Mouse (Mus musculus): ENCODE results near the gene Pds5a. TPM values are rescaled to one million over a fixed set of nuclear protein-coding genes. Genes with fewer than 3 reads are reported as not detected.

The Pds5a gene
- total and polyA plus RNA-seq, 3 experiments, result 87.3 to 188 (median 88.0) TPM

- no peaks in the 10 kb centered on the region for H3K9me3 ChIP-seq (replicated peaks; ENCODE audit: insufficient read depth, low read length)
- peak overlapping the region; percentile 96 for H3K27ac ChIP-seq (ENCODE audit: control insufficient read depth, low read depth, low read length)
- peak overlapping the region; percentile 70 for H3K9ac ChIP-seq (ENCODE audit: control insufficient read depth, low read depth, low read length, poor library complexity, severe bottlenecking)
- no peaks in the 10 kb centered on the region; a peak in 1 of 4 replicates for H3K4me1 ChIP-seq (ENCODE audit: control insufficient read depth in 1 of 2, insufficient read depth in 2 of 2, low read length in 2 of 2)
- H3K27me3 ChIP-seq (ENCODE audit: control insufficient read depth in 1 of 2, insufficient read depth in 2 of 2, low read length in 2 of 2), result no peaks in the 10 kb centered on the region
- DNase-seq (ENCODE audit: low read depth, low spot score), result peak; percentile 92
- H3K4me3 ChIP-seq (ENCODE audit: control insufficient read depth in 1 of 2, insufficient read depth in 1 of 2, low read depth in 2 of 2, low read length in 2 of 2), result peak overlapping the region; percentile 46 to 69
- no peaks in the 10 kb centered on the region; the same call in 1 of the 2 replicates for H3K79me2 ChIP-seq (ENCODE audit: control insufficient read depth, insufficient read depth, low read length, poor library complexity)
- H3K36me3 ChIP-seq (ENCODE audit: control insufficient read depth in 1 of 2, insufficient read depth in 2 of 2, low read length in 2 of 2), result no peaks in the 10 kb centered on the region
- peak in 1 of 2 experiments; percentile 68; a peak in 2 of 4 replicates for TF ChIP-seq POLR2A (IDR thresholded peaks at IDR 0.05; ENCODE audit: control insufficient read depth in 1 of 2, insufficient read depth in 1 of 2, low read depth in 1 of 2, low read length in 2 of 2, poor library complexity in 1 of 2)
- no peak for TF ChIP-seq BHLHE40 (IDR thresholded peaks at IDR 0.05; ENCODE audit: borderline replicate concordance, low read depth, low read length)
- TF ChIP-seq RCOR1 (IDR thresholded peaks at IDR 0.05; ENCODE audit: low read depth, low read length), result no peak
- no peak for TF ChIP-seq GABPA (IDR thresholded peaks at IDR 0.05; ENCODE audit: low read depth, low read length)
- TF ChIP-seq TBP (IDR thresholded peaks at IDR 0.05; ENCODE audit: low read depth, low read length), result peak; percentile 98
- no peak; the same call in 1 of the 2 replicates for TF ChIP-seq POLR2AphosphoS2 (IDR thresholded peaks at IDR 0.05; ENCODE audit: low read length)
- no peak for TF ChIP-seq E2F4 (IDR thresholded peaks at IDR 0.05; ENCODE audit: borderline replicate concordance, low read depth, low read length)
- TF ChIP-seq CTCF (IDR thresholded peaks at IDR 0.05 in 2 of 3, conservative IDR thresholded peaks at IDR 0.05 in 1 of 3; ENCODE audit: control insufficient read depth in 1 of 3, insufficient read depth in 1 of 3, low read depth in 2 of 3, low read length in 3 of 3, poor library complexity in 1 of 3, severe bottlenecking in 1 of 3), result no peak
- TF ChIP-seq EP300 (IDR thresholded peaks at IDR 0.05; ENCODE audit: low read depth in 1 of 2, low read length in 2 of 2), result peak; percentile 15 to 36; a peak in 1 of 4 replicates
- no peak for TF ChIP-seq ZC3H11A (IDR thresholded peaks at IDR 0.05; ENCODE audit: low read depth, low read length)
- no peak for TF ChIP-seq POLR2AphosphoS5 (IDR thresholded peaks at IDR 0.05; ENCODE audit: borderline replicate concordance, low read depth, low read length)
- 0 out of 2 replicates have a peak, but pooled peaks have one; percentile 85 for TF ChIP-seq CHD1 (IDR thresholded peaks at IDR 0.05; ENCODE audit: low read depth, low read length)
- no peak for TF ChIP-seq ZKSCAN1 (IDR thresholded peaks at IDR 0.05; ENCODE audit: low read depth, low read length)
- peak; percentile 48; the same call in 1 of the 2 replicates for TF ChIP-seq MYC (IDR thresholded peaks at IDR 0.05; ENCODE audit: low read depth, low read length)
- TF ChIP-seq MEF2A (IDR thresholded peaks at IDR 0.05; ENCODE audit: extremely low read depth, insufficient replicate concordance, low read depth, low read length, poor library complexity, severe bottlenecking), result no peak
- peak; percentile 37 for TF ChIP-seq SIN3A (IDR thresholded peaks at IDR 0.05; ENCODE audit: low read length)
- TF ChIP-seq USF1 (IDR thresholded peaks at IDR 0.05; ENCODE audit: low read depth, low read length), result no peak
- TF ChIP-seq TCF12 (IDR thresholded peaks at IDR 0.05; ENCODE audit: low read depth, low read length), result 0 out of 2 replicates have a peak, but pooled peaks have one; percentile 36
- TF ChIP-seq ZMIZ1 (IDR thresholded peaks at IDR 0.05; ENCODE audit: low read depth, low read length), result peak; percentile 72; the same call in 1 of the 2 replicates
- peak; percentile 65; the same call in 1 of the 2 replicates for TF ChIP-seq NRF1 (IDR thresholded peaks at IDR 0.05; ENCODE audit: insufficient read depth, low read depth, low read length, poor library complexity, severe bottlenecking)
- no peak for TF ChIP-seq USF2 (IDR thresholded peaks at IDR 0.05; ENCODE audit: borderline replicate concordance in 1 of 2, insufficient read depth in 1 of 2, low read depth in 1 of 2, low read length in 2 of 2)
- TF ChIP-seq HCFC1 (IDR thresholded peaks at IDR 0.05; ENCODE audit: low read depth, low read length), result no peak
- TF ChIP-seq JUND (IDR thresholded peaks at IDR 0.05; ENCODE audit: low read depth, low read length), result no peak
- TF ChIP-seq UBTF (IDR thresholded peaks at IDR 0.05; ENCODE audit: borderline replicate concordance, insufficient read depth, low read depth, low read length), result no peak
- peak; percentile 51; the same call in 1 of the 2 replicates for TF ChIP-seq MXI1 (IDR thresholded peaks at IDR 0.05; ENCODE audit: low read depth, low read length)
- peak; percentile 62; the same call in 1 of the 2 replicates for TF ChIP-seq NELFE (IDR thresholded peaks at IDR 0.05; ENCODE audit: low read depth, low read length)
- no peak for TF ChIP-seq TAL1 (IDR thresholded peaks at IDR 0.05; ENCODE audit: low read length)
- TF ChIP-seq SMC3 (IDR thresholded peaks at IDR 0.05; ENCODE audit: low read depth, low read length), result no peak
- no peak for TF ChIP-seq MAZ (IDR thresholded peaks at IDR 0.05; ENCODE audit: low read depth, low read length)
- TF ChIP-seq ELF1 (IDR thresholded peaks at IDR 0.05; ENCODE audit: low read depth, low read length), result 0 out of 2 replicates have a peak, but pooled peaks have one; percentile 37
- no peak for TF ChIP-seq ETS1 (IDR thresholded peaks at IDR 0.05; ENCODE audit: low read depth, low read length)
- TF ChIP-seq RAD21 (IDR thresholded peaks at IDR 0.05; ENCODE audit: low read depth, low read length), result no peak
- peak; percentile 49 for TF ChIP-seq ZNF384 (IDR thresholded peaks at IDR 0.05; ENCODE audit: low read depth, low read length)
- 0 out of 2 replicates have a peak, but pooled peaks have one; percentile 21 for TF ChIP-seq MYB (IDR thresholded peaks at IDR 0.05; ENCODE audit: low read depth, low read length)
Observed at GRCm38 (mm10) chr5:65717063-65717902, 19.2 kb upstream of the Pds5a start.

Measured in MEL (cell line).